Mouse (Mus musculus) hindbrain, embryonic 12.5 days (tissue): ENCODE data around the gene Hoxc12. TPM values are rescaled to one million over a fixed set of nuclear protein-coding genes. Genes with fewer than 3 reads are reported as not detected.
A peak's percentile ranks its signal among the peaks of the same experiment; 100 is the strongest.

Experiments
- ATAC-seq: fragments of 200-750 bp; cut with Nextera tagmentation; 2 replicates; pipeline ENCODE4 v1.8.0; 2017; ENCODE audit warnings: moderate TSS enrichment; ENCODE audit not compliant: low FRiP score
- H3K27ac ChIP-seq: fragments of 300-500 bp; sonication (generic); 2 replicates; pipeline ENCODE4 v1.5.1; 2016; ENCODE audit warnings: mild to moderate bottlenecking
- H3K27me3 ChIP-seq: fragments of 300-500 bp; sonication (generic); 2 replicates; pipeline ENCODE4 v1.6.1; 2016; ENCODE audit warnings: mild to moderate bottlenecking
- H3K36me3 ChIP-seq: fragments of 300-500 bp; sonication (generic); 2 replicates; pipeline ENCODE4 v1.6.1; 2016; ENCODE audit warnings: mild to moderate bottlenecking
- H3K4me1 ChIP-seq: fragments of 300-500 bp; sonication (generic); 2 replicates; pipeline ENCODE4 v1.6.1; 2016
- H3K4me2 ChIP-seq: fragments of 300-500 bp; sonication (generic); replicated peaks from 2 replicates; pipeline ENCODE4 v1.6.1; 2016; ENCODE audit warnings: mild to moderate bottlenecking
- H3K4me3 ChIP-seq: fragments of 300-500 bp; sonication (generic); 2 replicates; pipeline ENCODE4 v1.5.1; 2016; ENCODE audit warnings: mild to moderate bottlenecking
- H3K9ac ChIP-seq: fragments of 300-500 bp; sonication (generic); 2 replicates; pipeline ENCODE4 v1.6.1; 2016; ENCODE audit warnings: mild to moderate bottlenecking, moderate library complexity
- H3K9me3 ChIP-seq: fragments of 300-500 bp; sonication (generic); replicated peaks from 2 replicates; pipeline ENCODE4 v1.6.1; 2016; ENCODE audit warnings: mild to moderate bottlenecking
- WGBS: fragments of 180-500 bp; shearing (Covaris S2); methylation state at CpG from one replicate; pipeline ENCODE4 v1.1.7; 2016; 5-methylcytosine and 5-hydroxymethylcytosine counted together
- polyA plus RNA-seq: library from polyadenylated mRNA; unstranded; fragments of >200 nt; fragmentation: Nextera tagmentation; extraction: Ambion mirVana; gene quantifications from 2 replicates; pipeline ENCODE4 v1.2.1, GENCODE M21; 2016

Gene Hoxc12
- polyA plus RNA-seq, 1 experiment from 2014 or later: not detected

DNA sequence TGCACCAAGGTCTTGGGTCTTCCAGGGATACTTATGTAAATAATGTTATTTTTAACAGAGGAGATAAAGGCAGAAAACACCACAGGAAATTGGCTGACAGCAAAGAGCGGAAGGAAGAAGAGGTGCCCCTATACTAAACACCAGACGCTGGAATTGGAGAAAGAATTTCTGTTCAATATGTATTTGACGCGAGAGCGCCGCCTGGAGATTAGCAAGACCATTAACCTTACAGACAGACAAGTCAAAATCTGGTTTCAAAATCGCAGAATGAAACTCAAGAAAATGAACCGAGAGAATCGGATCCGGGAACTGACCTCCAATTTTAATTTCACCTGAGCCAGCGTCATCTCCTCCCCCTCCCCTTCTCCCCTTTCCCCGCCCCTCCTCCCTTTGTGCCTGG is 34.2 kb downstream of the Hoxc12 start:
- Histone ChIP-seq H3K27ac (no peak overlapping the region), H3K4me1 (0 out of 2 replicates have a peak, but pooled peaks cover 7% of the 10 kb centered on the region), H3K4me3 (no peak overlapping the region), H3K9ac (no peak overlapping the region), H3K9me3 (no peaks in the 10 kb centered on the region), H3K4me2 (no peak overlapping the region), H3K27me3 (peaks cover 99% of the 10 kb centered on the region), H3K36me3 (no peaks in the 10 kb centered on the region)
- no peak for ATAC-seq
- WGBS: 2% methylated on average over 12 of the region's 12 CpGs

GRCm38 (mm10) chr15:102972254-102972653 is 35.7 kb downstream of the Hoxc12 start:
- no peak for ATAC-seq
- WGBS: under 1% methylated on average over 21 of the region's 21 CpGs
- no peak overlapping the region for H3K4me3 ChIP-seq
- H3K36me3 ChIP-seq: no peaks in the 10 kb centered on the region
- H3K4me2 ChIP-seq: no peak overlapping the region
- peaks cover 99% of the 10 kb centered on the region for H3K27me3 ChIP-seq
- no peaks in the 10 kb centered on the region for H3K4me1 ChIP-seq
- H3K27ac ChIP-seq: no peak overlapping the region
- no peak overlapping the region for H3K9ac ChIP-seq
- no peaks in the 10 kb centered on the region for H3K9me3 ChIP-seq

- Histone ChIP-seq H3K27me3 (peaks cover 99% of the 10 kb centered on the region), H3K4me2 (no peak overlapping the region), H3K36me3 (no peaks in the 10 kb centered on the region), H3K27ac (no peak overlapping the region), H3K9ac (no peak overlapping the region), H3K4me3 (no peak overlapping the region), H3K9me3 (no peaks in the 10 kb centered on the region), H3K4me1 (no peaks in the 10 kb centered on the region)
- ATAC-seq: no peak
- WGBS: 3% methylated on average over 6 of the region's 6 CpGs
These were observed 36.2 kb downstream of the Hoxc12 start for GRCm38 (mm10) chr15:102972753-102973152.

DNA sequence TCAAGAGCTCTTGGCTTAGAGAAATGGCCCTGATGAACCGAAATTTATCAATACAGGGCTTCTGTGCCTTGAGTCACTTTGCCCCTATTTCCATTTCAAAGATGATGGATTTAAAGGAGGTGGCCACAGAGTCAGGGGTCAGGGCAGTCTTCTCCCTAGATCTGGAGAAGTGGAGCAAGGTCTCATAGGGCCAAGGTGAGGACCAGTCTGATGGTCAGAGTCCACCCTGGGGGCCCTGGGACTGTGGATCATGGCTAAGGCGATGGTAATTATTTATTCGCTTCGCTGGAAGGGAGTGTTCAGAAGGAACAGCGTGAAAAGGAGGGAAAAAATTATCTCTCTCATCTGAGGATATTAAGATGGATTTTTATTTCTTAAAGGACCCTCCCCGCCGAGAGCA is 38.5 kb downstream of the Hoxc12 start:
- no peaks in the 10 kb centered on the region for H3K4me1 ChIP-seq
- no peak overlapping the region for H3K4me2 ChIP-seq

DNA sequence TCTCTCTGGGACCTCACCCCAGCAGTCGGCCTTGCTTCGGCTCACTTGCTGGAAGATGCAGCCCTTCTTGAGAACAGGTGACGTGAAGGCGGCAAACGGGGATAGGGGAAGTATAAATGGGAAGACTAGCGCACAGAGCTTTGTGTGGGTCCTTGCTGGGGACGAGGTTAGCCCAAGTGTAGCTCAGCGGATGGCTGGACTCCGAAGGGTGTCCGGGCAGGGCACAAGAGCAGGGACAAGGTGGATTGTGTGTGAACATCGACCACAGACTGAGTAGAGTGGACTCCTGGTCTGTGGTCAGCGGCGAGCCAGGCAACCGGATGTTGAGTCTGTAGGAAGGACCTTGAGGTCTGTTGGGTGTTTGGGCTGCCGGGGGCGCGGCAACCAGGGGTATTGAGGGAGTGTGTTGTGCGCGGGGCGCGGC is 39.1 kb downstream of the Hoxc12 start:
- Histone ChIP-seq H3K27ac (no peak overlapping the region), H3K9me3 (no peaks in the 10 kb centered on the region), H3K4me2 (no peak overlapping the region), H3K27me3 (peaks cover 100% of the 10 kb centered on the region), H3K36me3 (no peaks in the 10 kb centered on the region), H3K4me1 (no peaks in the 10 kb centered on the region), H3K4me3 (no peak overlapping the region), H3K9ac (no peak overlapping the region)
- ATAC-seq: no peak
- WGBS: under 1% methylated on average over 21 of the region's 21 CpGs

More for the DNA sequence above, 38.5 kb downstream of the Hoxc12 start:
- no peak overlapping the region for H3K9ac ChIP-seq
- H3K36me3 ChIP-seq: no peaks in the 10 kb centered on the region
- H3K9me3 ChIP-seq: no peaks in the 10 kb centered on the region
- peaks cover 100% of the 10 kb centered on the region for H3K27me3 ChIP-seq
- ATAC-seq: no peak
- H3K4me3 ChIP-seq: no peak overlapping the region
- whole genome bisulfite sequencing: 3% methylated on average over 7 of the region's 7 CpGs
- no peak overlapping the region for H3K27ac ChIP-seq

DNA sequence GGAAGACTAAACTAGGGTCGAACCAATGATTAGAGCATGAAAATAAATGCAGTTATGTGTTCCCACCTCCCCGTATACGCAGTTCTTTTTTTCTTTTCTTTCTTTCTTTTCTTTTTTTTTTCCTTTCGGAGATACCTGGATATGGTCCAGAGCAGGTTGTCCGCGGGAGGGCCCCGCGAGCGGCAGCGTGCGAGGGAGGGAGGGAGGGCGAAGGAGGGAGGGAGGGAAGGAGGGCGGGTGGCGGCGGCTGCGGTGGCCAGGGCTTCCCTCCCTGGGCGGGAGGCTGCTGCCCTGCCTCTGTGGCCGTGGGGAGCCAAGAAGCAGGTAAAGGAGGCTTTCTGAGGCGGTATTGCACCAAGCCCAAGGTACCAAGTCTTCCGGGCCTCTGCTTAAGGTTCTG is 39.6 kb downstream of the Hoxc12 start, which contains the start of gene Hoxc9:
Gene Hoxc9, plus strand, starts transcription at position 269 of the 400 bp plus-strand sequence.
- H3K4me1 ChIP-seq: no peaks in the 10 kb centered on the region
- H3K4me2 ChIP-seq: no peak within 1 kb of the TSS

DNA sequence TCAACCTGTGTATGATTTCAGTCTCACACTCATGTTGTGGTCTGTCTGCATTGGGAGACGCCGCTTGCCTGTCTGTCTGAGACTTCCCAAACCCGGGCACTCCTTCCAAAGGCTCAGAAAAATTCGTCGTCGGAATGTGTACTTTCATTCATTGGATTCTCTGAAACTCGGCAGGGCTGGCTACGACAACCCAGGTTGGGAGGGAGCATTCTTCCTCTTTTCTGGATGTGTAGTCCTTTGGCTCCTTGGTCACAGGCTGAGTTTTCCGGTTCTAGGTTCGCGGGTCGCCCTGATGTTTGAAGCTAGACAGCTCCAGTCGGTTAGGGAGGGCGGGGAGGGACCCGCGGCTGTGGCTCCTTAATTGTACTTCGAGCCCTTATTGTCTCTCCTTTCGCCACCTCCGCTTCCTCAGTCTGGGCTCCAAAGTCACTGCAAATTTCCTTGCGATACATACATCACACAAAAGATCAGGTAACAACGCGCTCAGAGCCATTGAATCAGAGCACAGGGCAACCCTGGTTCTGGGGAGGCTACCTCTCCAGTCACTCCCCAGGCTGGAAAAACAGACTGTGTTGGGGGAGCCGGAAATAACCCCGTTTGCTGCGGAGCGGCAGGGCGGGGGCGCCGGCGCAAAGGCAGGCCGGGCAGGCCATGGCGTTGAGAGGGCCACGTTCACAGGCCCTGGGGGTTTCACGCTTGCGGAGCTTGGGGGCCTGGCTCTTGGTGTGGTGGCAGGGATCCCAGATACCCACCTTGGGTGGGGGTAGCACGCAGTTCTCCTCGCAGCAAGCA is 40.3 kb downstream of the Hoxc12 start:
- ATAC-seq: no peak
- no peak overlapping the region for H3K27ac ChIP-seq
- no peak overlapping the region for H3K4me2 ChIP-seq
- H3K4me3 ChIP-seq: no peak overlapping the region
- WGBS: under 1% methylated on average over 37 of the region's 37 CpGs
- peaks cover 5% of the 10 kb centered on the region; the same call in 1 of the 2 replicates for H3K4me1 ChIP-seq
- no peak overlapping the region for H3K9ac ChIP-seq
- H3K36me3 ChIP-seq: no peaks in the 10 kb centered on the region
- H3K27me3 ChIP-seq: peaks cover 100% of the 10 kb centered on the region
- no peaks in the 10 kb centered on the region for H3K9me3 ChIP-seq

More for the DNA sequence above, 39.6 kb downstream of the Hoxc12 start, which contains the start of gene Hoxc9:
- peaks cover 100% of the 10 kb centered on the region for H3K27me3 ChIP-seq
- H3K9me3 ChIP-seq: no peaks in the 10 kb centered on the region
- ATAC-seq: no peak
- WGBS: under 1% methylated on average over 19 of the region's 20 CpGs
- no peak within 1 kb of the TSS for H3K27ac ChIP-seq
- no peak within 1 kb of the TSS for H3K9ac ChIP-seq
- no peaks in the 10 kb centered on the region for H3K36me3 ChIP-seq
- H3K4me3 ChIP-seq: no peak within 1 kb of the TSS

DNA sequence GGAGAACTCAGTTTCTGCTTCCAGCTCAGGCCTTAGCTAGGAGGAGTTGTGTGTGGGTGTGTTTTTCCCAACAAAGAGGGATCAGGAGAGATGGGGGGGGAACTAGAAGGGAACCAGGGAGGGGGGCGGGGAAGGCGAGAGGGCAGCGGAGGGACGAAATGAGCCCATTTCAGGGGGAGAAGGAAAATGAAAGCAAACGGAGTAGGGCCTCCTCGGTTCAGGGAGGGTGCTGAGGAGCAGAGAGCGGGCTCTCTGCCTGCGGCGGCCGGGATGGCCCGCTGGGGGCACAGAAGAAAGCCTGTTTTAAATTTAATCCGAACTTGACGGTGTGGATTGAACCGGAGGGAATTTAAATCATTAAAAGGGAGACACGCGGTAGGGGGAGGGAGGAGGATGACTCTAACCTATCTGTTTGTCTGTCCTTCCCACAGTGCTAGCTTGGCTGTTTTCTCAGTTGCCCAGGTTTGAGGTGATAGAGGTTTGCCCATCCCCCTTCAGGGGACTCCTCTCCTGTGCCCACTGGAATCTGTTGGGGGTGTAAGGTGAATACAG is 40.9 kb downstream of the Hoxc12 start:
- H3K4me1 ChIP-seq: peaks cover 7% of the 10 kb centered on the region; the same call in 1 of the 2 replicates
- WGBS: 1% methylated on average over 16 of the region's 16 CpGs

GRCm38 (mm10) chr15:102978615-102979515 is 42.3 kb downstream of the Hoxc12 start:
- Histone ChIP-seq H3K4me2 (no peak overlapping the region), H3K27me3 (peaks cover 100% of the 10 kb centered on the region), H3K9me3 (no peaks in the 10 kb centered on the region), H3K9ac (no peak overlapping the region), H3K36me3 (no peaks in the 10 kb centered on the region), H3K27ac (no peak overlapping the region), H3K4me1 (peaks cover 7% of the 10 kb centered on the region; the same call in 1 of the 2 replicates), H3K4me3 (no peak overlapping the region)
- 2% methylated on average over 13 of the region's 13 CpGs for WGBS
- ATAC-seq: no peak

More for the DNA sequence above, 40.9 kb downstream of the Hoxc12 start:
- Histone ChIP-seq H3K36me3 (no peaks in the 10 kb centered on the region), H3K4me2 (no peak overlapping the region), H3K9me3 (no peaks in the 10 kb centered on the region), H3K27me3 (peaks cover 100% of the 10 kb centered on the region), H3K4me3 (no peak overlapping the region), H3K27ac (no peak overlapping the region), H3K9ac (no peak overlapping the region)
- no peak for ATAC-seq

GRCm38 (mm10) chr15:102979936-102980335 is 43.4 kb downstream of the Hoxc12 start:
- Histone ChIP-seq H3K27me3 (peaks cover 100% of the 10 kb centered on the region), H3K9me3 (no peaks in the 10 kb centered on the region), H3K4me1 (peaks cover 7% of the 10 kb centered on the region; the same call in 1 of the 2 replicates), H3K4me2 (no peak overlapping the region), H3K9ac (no peak overlapping the region), H3K27ac (no peak overlapping the region), H3K4me3 (no peak overlapping the region), H3K36me3 (no peaks in the 10 kb centered on the region)
- 0% methylated on average over 1 of the region's 1 CpGs for WGBS
- ATAC-seq: no peak

DNA sequence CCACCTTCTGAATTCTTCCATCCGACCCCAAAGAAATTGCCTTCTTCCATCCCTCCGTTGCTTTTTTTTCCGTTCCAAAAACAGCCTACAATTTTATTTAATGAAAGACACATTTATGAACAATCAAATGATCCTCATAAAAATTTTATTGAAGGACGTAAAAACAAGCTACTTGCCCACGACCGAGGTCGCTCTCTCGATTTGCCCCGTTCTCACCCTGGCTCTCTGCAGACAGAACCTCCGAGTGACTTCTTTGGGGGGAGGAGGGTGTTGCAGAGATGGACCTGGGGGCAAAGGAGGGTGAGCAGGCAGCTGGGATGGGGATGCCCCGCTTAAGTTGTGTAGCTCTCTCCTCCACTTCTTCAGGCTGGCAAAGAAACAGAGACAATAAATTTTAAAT is 43.8 kb downstream of the Hoxc12 start:
- no peak overlapping the region for H3K4me3 ChIP-seq
- ATAC-seq: no peak
- no peak overlapping the region for H3K9ac ChIP-seq
- H3K27ac ChIP-seq: no peak overlapping the region
- 3% methylated on average over 11 of the region's 11 CpGs for whole genome bisulfite sequencing
- H3K36me3 ChIP-seq: no peaks in the 10 kb centered on the region
- peaks cover 7% of the 10 kb centered on the region; the same call in 1 of the 2 replicates for H3K4me1 ChIP-seq
- H3K9me3 ChIP-seq: no peaks in the 10 kb centered on the region
- no peak overlapping the region for H3K4me2 ChIP-seq
- H3K27me3 ChIP-seq: peaks cover 100% of the 10 kb centered on the region

DNA sequence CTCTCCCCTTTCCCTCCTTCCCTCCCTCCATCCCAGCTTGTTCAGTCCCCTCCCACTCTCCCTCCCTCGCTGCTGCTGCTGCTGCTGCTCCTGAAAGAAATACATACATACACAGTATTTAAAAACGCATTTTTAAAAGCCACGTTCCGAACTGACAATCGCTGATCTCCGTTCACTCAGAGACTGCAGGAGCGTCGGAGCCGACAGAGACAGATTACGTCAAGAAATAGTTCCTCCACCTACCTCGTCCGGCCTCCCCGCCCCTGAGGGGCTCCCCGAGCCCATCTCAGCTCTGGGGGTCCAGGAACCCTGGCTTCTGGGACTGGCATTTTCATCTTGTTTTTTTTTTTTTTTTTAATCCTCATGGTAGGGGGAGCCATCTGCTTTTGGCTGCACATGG is 44.4 kb downstream of the Hoxc12 start:
- peak overlapping the region; percentile 39 for H3K4me2 ChIP-seq
- H3K9me3 ChIP-seq: no peaks in the 10 kb centered on the region
- H3K27me3 ChIP-seq: peaks cover 100% of the 10 kb centered on the region
- 2% methylated on average over 14 of the region's 14 CpGs for WGBS
- H3K4me3 ChIP-seq: 0 out of 2 replicates have a peak overlapping the region, but pooled peaks have one; percentile 19
- H3K27ac ChIP-seq: no peak overlapping the region
- no peak for ATAC-seq
- H3K9ac ChIP-seq: no peak overlapping the region
- peaks cover 7% of the 10 kb centered on the region; the same call in 1 of the 2 replicates for H3K4me1 ChIP-seq
- no peaks in the 10 kb centered on the region for H3K36me3 ChIP-seq
